Mouse (Mus musculus): ENCODE results near the gene Tph2. TPM values are rescaled to one million over a fixed set of nuclear protein-coding genes. Genes with fewer than 3 reads are reported as not detected.

The Tph2 gene
- polyA plus RNA-seq, 1 experiment = not detected

GRCm38 (mm10) chr10:115169410-115169809 is 15.4 kb downstream of the Tph2 start:
- H3K4me1 ChIP-seq (ENCODE audit: control insufficient read depth, insufficient read depth, low read length) = peaks cover 5% of the 10 kb centered on the region
- no peak overlapping the region for H3K4me3 ChIP-seq (replicated peaks; ENCODE audit: control insufficient read depth, low read depth, low read length)
- WGBS = 68% methylated on average over 9 of the region's 9 CpGs
- no peak for TF ChIP-seq CTCF (IDR thresholded peaks at IDR 0.05; ENCODE audit: control insufficient read depth, insufficient read depth, low read length)
- TF ChIP-seq POLR2A (IDR thresholded peaks at IDR 0.05; ENCODE audit: borderline replicate concordance, control insufficient read depth, low read depth, low read length) = no peak
- peak overlapping the region; percentile 27; the same call in 1 of the 2 replicates for H3K27ac ChIP-seq (ENCODE audit: control insufficient read depth, insufficient read depth, low read depth, low read length, poor library complexity)

- Histone ChIP-seq H3K27ac (ENCODE audit: control insufficient read depth, insufficient read depth, low read depth, low read length, poor library complexity) (no peak overlapping the region), H3K4me1 (ENCODE audit: control insufficient read depth, insufficient read depth, low read length) (no peaks in the 10 kb centered on the region), H3K4me3 (replicated peaks; ENCODE audit: control insufficient read depth, low read depth, low read length) (no peak overlapping the region)
- 70% methylated on average over 5 of the region's 5 CpGs for WGBS
- TF ChIP-seq CTCF (IDR thresholded peaks at IDR 0.05; ENCODE audit: control insufficient read depth, insufficient read depth, low read length) (no peak), POLR2A (IDR thresholded peaks at IDR 0.05; ENCODE audit: borderline replicate concordance, control insufficient read depth, low read depth, low read length) (no peak)
These were observed 24.5 kb downstream of the Tph2 start for GRCm38 (mm10) chr10:115160289-115160688.

- no peaks in the 10 kb centered on the region for H3K4me1 ChIP-seq (ENCODE audit: control insufficient read depth, insufficient read depth, low read length)
- H3K4me3 ChIP-seq (replicated peaks; ENCODE audit: control insufficient read depth, low read depth, low read length) = no peak overlapping the region
- no peak overlapping the region for H3K27ac ChIP-seq (ENCODE audit: control insufficient read depth, insufficient read depth, low read depth, low read length, poor library complexity)
- WGBS = 58% methylated on average over 5 of the region's 5 CpGs
- TF ChIP-seq CTCF (IDR thresholded peaks at IDR 0.05; ENCODE audit: control insufficient read depth, insufficient read depth, low read length) (no peak), POLR2A (IDR thresholded peaks at IDR 0.05; ENCODE audit: borderline replicate concordance, control insufficient read depth, low read depth, low read length) (no peak)
These were observed 37.5 kb downstream of the Tph2 start for GRCm38 (mm10) chr10:115147308-115147707.

- TF ChIP-seq CTCF (IDR thresholded peaks at IDR 0.05; ENCODE audit: control insufficient read depth, insufficient read depth, low read length) = no peak
- no peak for TF ChIP-seq POLR2A (IDR thresholded peaks at IDR 0.05; ENCODE audit: borderline replicate concordance, control insufficient read depth, low read depth, low read length)
- no peak overlapping the region for H3K4me3 ChIP-seq (replicated peaks; ENCODE audit: control insufficient read depth, low read depth, low read length)
- no peak overlapping the region for H3K27ac ChIP-seq (ENCODE audit: control insufficient read depth, insufficient read depth, low read depth, low read length, poor library complexity)
- no peaks in the 10 kb centered on the region for H3K4me1 ChIP-seq (ENCODE audit: control insufficient read depth, insufficient read depth, low read length)
- 74% methylated on average over 8 of the region's 8 CpGs for WGBS
These were observed 38.4 kb downstream of the Tph2 start for GRCm38 (mm10) chr10:115146257-115146898.

- TF ChIP-seq CTCF (IDR thresholded peaks at IDR 0.05; ENCODE audit: control insufficient read depth, insufficient read depth, low read length) (no peak), POLR2A (IDR thresholded peaks at IDR 0.05; ENCODE audit: borderline replicate concordance, control insufficient read depth, low read depth, low read length) (no peak)
- Histone ChIP-seq H3K27ac (ENCODE audit: control insufficient read depth, insufficient read depth, low read depth, low read length, poor library complexity) (no peak overlapping the region), H3K4me1 (ENCODE audit: control insufficient read depth, insufficient read depth, low read length) (no peaks in the 10 kb centered on the region), H3K4me3 (replicated peaks; ENCODE audit: control insufficient read depth, low read depth, low read length) (no peak overlapping the region)
- 41% methylated on average over 5 of the region's 5 CpGs for WGBS
These were observed 40.3 kb downstream of the Tph2 start for GRCm38 (mm10) chr10:115144542-115144941.

- Histone ChIP-seq H3K4me3 (replicated peaks; ENCODE audit: control insufficient read depth, low read depth, low read length) (no peak overlapping the region), H3K4me1 (ENCODE audit: control insufficient read depth, insufficient read depth, low read length) (no peaks in the 10 kb centered on the region), H3K27ac (ENCODE audit: control insufficient read depth, insufficient read depth, low read depth, low read length, poor library complexity) (no peak overlapping the region)
- TF ChIP-seq CTCF (IDR thresholded peaks at IDR 0.05; ENCODE audit: control insufficient read depth, insufficient read depth, low read length) (no peak), POLR2A (IDR thresholded peaks at IDR 0.05; ENCODE audit: borderline replicate concordance, control insufficient read depth, low read depth, low read length) (no peak)
- 53% methylated on average over 6 of the region's 6 CpGs for WGBS
These were observed 41.2 kb downstream of the Tph2 start for GRCm38 (mm10) chr10:115143641-115144040.

- TF ChIP-seq CTCF (IDR thresholded peaks at IDR 0.05; ENCODE audit: control insufficient read depth, insufficient read depth, low read length) = no peak
- TF ChIP-seq POLR2A (IDR thresholded peaks at IDR 0.05; ENCODE audit: borderline replicate concordance, control insufficient read depth, low read depth, low read length) = no peak
- Histone ChIP-seq H3K4me3 (replicated peaks; ENCODE audit: control insufficient read depth, low read depth, low read length) (no peak overlapping the region), H3K27ac (ENCODE audit: control insufficient read depth, insufficient read depth, low read depth, low read length, poor library complexity) (no peak overlapping the region), H3K4me1 (ENCODE audit: control insufficient read depth, insufficient read depth, low read length) (no peaks in the 10 kb centered on the region)
- 71% methylated on average over 6 of the region's 7 CpGs for WGBS
These were observed 47.8 kb downstream of the Tph2 start for GRCm38 (mm10) chr10:115137016-115137415.

- 48% methylated on average over 1 of the region's 1 CpGs for WGBS
- TF ChIP-seq CTCF (IDR thresholded peaks at IDR 0.05; ENCODE audit: control insufficient read depth, insufficient read depth, low read length) = no peak
- no peak for TF ChIP-seq POLR2A (IDR thresholded peaks at IDR 0.05; ENCODE audit: borderline replicate concordance, control insufficient read depth, low read depth, low read length)
- H3K27ac ChIP-seq (ENCODE audit: control insufficient read depth, insufficient read depth, low read depth, low read length, poor library complexity) = no peak overlapping the region
- no peaks in the 10 kb centered on the region for H3K4me1 ChIP-seq (ENCODE audit: control insufficient read depth, insufficient read depth, low read length)
- no peak overlapping the region for H3K4me3 ChIP-seq (replicated peaks; ENCODE audit: control insufficient read depth, low read depth, low read length)
These were observed 56.9 kb downstream of the Tph2 start for GRCm38 (mm10) chr10:115127907-115128306.

- 67% methylated on average over 5 of the region's 5 CpGs for WGBS
- TF ChIP-seq CTCF (IDR thresholded peaks at IDR 0.05; ENCODE audit: control insufficient read depth, insufficient read depth, low read length) (no peak), POLR2A (IDR thresholded peaks at IDR 0.05; ENCODE audit: borderline replicate concordance, control insufficient read depth, low read depth, low read length) (no peak)
- Histone ChIP-seq H3K4me3 (replicated peaks; ENCODE audit: control insufficient read depth, low read depth, low read length) (no peak overlapping the region), H3K27ac (ENCODE audit: control insufficient read depth, insufficient read depth, low read depth, low read length, poor library complexity) (no peak overlapping the region), H3K4me1 (ENCODE audit: control insufficient read depth, insufficient read depth, low read length) (no peaks in the 10 kb centered on the region)
These were observed 59.3 kb downstream of the Tph2 start for GRCm38 (mm10) chr10:115125550-115125949.
